Mouse (Mus musculus): Measurements from ENCODE around the gene Slc22a15. TPM values are rescaled to one million over a fixed set of nuclear protein-coding genes. Genes with fewer than 3 reads are reported as not detected.

The Slc22a15 gene
- total RNA-seq, 2 experiments from 2014 or later, result 8.0 to 12.1 TPM

GRCm38 (mm10) chr3:101917665-101918064, 6.6 kb downstream of the Slc22a15 start:
- DNase-seq, result no peak

- DNase-seq, result no peak
These were observed 7.7 kb downstream of the Slc22a15 start for GRCm38 (mm10) chr3:101916525-101916924.

- peak; percentile 4 to 27 for DNase-seq
These were observed 9.0 kb downstream of the Slc22a15 start for GRCm38 (mm10) chr3:101915048-101915801.

- DNase-seq, result no peak
These were observed 10.0 kb downstream of the Slc22a15 start for GRCm38 (mm10) chr3:101914266-101914665.

GRCm38 (mm10) chr3:101912041-101912440, 12.2 kb downstream of the Slc22a15 start:
- DNase-seq, result no peak

- no peak for DNase-seq
These were observed 17.2 kb downstream of the Slc22a15 start for GRCm38 (mm10) chr3:101907049-101907448.

- DNase-seq, result peak; percentile 58 to 62
These were observed 19.5 kb downstream of the Slc22a15 start for GRCm38 (mm10) chr3:101904776-101905175.

- DNase-seq, result no peak
These were observed 21.2 kb downstream of the Slc22a15 start for GRCm38 (mm10) chr3:101903091-101903490.

- DNase-seq, result no peak
These were observed 21.9 kb downstream of the Slc22a15 start for GRCm38 (mm10) chr3:101902344-101902743.

- DNase-seq, result no peak
These were observed 26.8 kb downstream of the Slc22a15 start for GRCm38 (mm10) chr3:101897377-101897974.

- peak; percentile 76 to 78 for DNase-seq
These were observed 27.4 kb downstream of the Slc22a15 start for GRCm38 (mm10) chr3:101896893-101897292.

GRCm38 (mm10) chr3:101895376-101895910, 28.8 kb downstream of the Slc22a15 start:
- no peak for DNase-seq

GRCm38 (mm10) chr3:101885591-101885990, 38.7 kb downstream of the Slc22a15 start:
- DNase-seq, result no peak

GRCm38 (mm10) chr3:101885041-101885440, 39.2 kb downstream of the Slc22a15 start:
- DNase-seq, result no peak

- DNase-seq, result no peak
These were observed 40.4 kb downstream of the Slc22a15 start for GRCm38 (mm10) chr3:101883902-101884301.

- no peak for DNase-seq
These were observed 42.5 kb downstream of the Slc22a15 start for GRCm38 (mm10) chr3:101881721-101882120.

- DNase-seq, result no peak
These were observed 43.4 kb downstream of the Slc22a15 start for GRCm38 (mm10) chr3:101880818-101881217.

- no peak for DNase-seq
These were observed 46.1 kb downstream of the Slc22a15 start for GRCm38 (mm10) chr3:101878136-101878535.

GRCm38 (mm10) chr3:101876459-101877285, 47.6 kb downstream of the Slc22a15 start:
- DNase-seq, result no peak

- DNase-seq, result no peak
These were observed 48.9 kb downstream of the Slc22a15 start for GRCm38 (mm10) chr3:101875258-101875920.

GRCm38 (mm10) chr3:101873061-101873675, 51.1 kb downstream of the Slc22a15 start:
- no peak for DNase-seq

Measured in adrenal gland, postnatal 36 days (tissue).